Mouse (Mus musculus): Measurements from ENCODE around the gene Peak1.

GRCm38 (mm10) chr9:56241076-56241475, 176.8 kb downstream of the Peak1 start:
- TF ChIP-seq CTCF (IDR thresholded peaks at IDR 0.05; ENCODE audit: low read depth, low read length) (no peak), POLR2A (IDR thresholded peaks at IDR 0.05; ENCODE audit: borderline replicate concordance, low read depth, low read length) (no peak)

Measured in bone marrow macrophage, adult 2 months (primary cell).